21 mouse cellular contexts compared by ENCODE assay signal in the genomic region with DNA sequence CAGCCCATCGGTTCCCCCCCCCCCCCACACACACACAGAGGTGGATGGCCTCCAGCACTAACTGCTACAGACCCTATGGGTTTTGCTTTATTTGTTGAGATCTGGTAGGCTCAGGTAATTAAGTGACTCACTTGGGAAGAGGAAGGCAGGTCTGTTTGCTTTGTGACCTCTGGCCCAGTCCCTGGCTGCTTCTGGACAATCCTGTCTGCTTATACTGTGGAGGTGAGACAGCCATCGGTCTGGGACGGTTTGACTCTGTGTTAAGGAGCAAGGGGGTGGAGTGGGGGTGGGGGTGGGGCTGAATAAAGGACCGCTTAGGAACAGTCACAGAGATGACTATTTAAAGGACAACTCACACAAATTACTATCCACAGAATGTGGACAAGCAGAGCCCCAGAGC. TPM values are rescaled to one million over a fixed set of nuclear protein-coding genes. Genes with fewer than 3 reads are reported as not detected.
DNase-seq lines count a peak whose midpoint lies in the region; ATAC-seq and TF ChIP-seq lines count a peak whose summit lies in the region.
"Had no signal": no experiment of that assay in that cellular context is flagged by ENCODE, and none has a peak within 500 bp of the region (broad histone marks: within the 10 kb centered on the region; RNA-seq: fewer than 3 reads in every experiment).

No protein-coding gene starts in this region.

- ATAC-seq in kidney, postnatal 0 days (replicated peaks; ENCODE audit: low FRiP score, low read depth): peak; percentile 54
- ATAC-seq in hindbrain, embryonic 11.5 days (ENCODE audit: low FRiP score): no peak
- ATAC-seq: forebrain, postnatal 0 days; hindbrain, embryonic 16.5 days had no signal

- no peak overlapping the region for H3K4me2 ChIP-seq in kidney, postnatal 0 days (ENCODE audit: low read length)
- H3K4me2 ChIP-seq in hindbrain, embryonic 11.5 days (replicated peaks; ENCODE audit: low read depth, low read length): no peak overlapping the region
- H3K4me2 ChIP-seq: embryonic facial prominence, embryonic 12.5 days had no signal

- DNase-seq in heart, adult 11 months: peak; percentile 94
- no peak for DNase-seq in heart, adult 8-10 months (ENCODE audit: low spot score)
- DNase-seq in kidney, postnatal 0 days (ENCODE audit: low spot score): no peak
- no peak for DNase-seq in kidney, adult 18-20 months
- peak; percentile 48 to 51 for DNase-seq in kidney, postnatal 36 days
- no peak for DNase-seq in hindbrain, embryonic 11.5 days (ENCODE audit: low spot score)
- no peak for DNase-seq in layer of hippocampus, adult 9-11 months
- DNase-seq: cerebellum, adult 2 months; forebrain, postnatal 0 days; heart, postnatal 10 days; lung, adult 18-20 months; right cerebral cortex, adult 18-20 months had no signal

- no peak overlapping the region for H3K9ac ChIP-seq in kidney, postnatal 0 days (ENCODE audit: low read depth, low read length)
- H3K9ac ChIP-seq in hindbrain, embryonic 11.5 days (ENCODE audit: low read depth, low read length): no peak overlapping the region
- H3K9ac ChIP-seq: embryonic facial prominence, embryonic 12.5 days; forebrain, postnatal 0 days had no signal

- 16% methylated on average over 4 of the region's 4 CpGs for WGBS in kidney, postnatal 0 days
- 58% methylated on average over 4 of the region's 4 CpGs for WGBS in hindbrain, embryonic 11.5 days

- no peaks in the 10 kb centered on the region for H3K9me3 ChIP-seq in kidney, postnatal 0 days (replicated peaks; ENCODE audit: low read length)
- H3K9me3 ChIP-seq in hindbrain, embryonic 11.5 days (ENCODE audit: control insufficient read depth, low read length): no peaks in the 10 kb centered on the region
- H3K9me3 ChIP-seq: embryonic facial prominence, embryonic 12.5 days; limb, embryonic 10.5 days had no signal

- no peaks in the 10 kb centered on the region for H3K36me3 ChIP-seq in kidney, postnatal 0 days (ENCODE audit: insufficient read depth, low read length)
- H3K36me3 ChIP-seq in hindbrain, embryonic 11.5 days (ENCODE audit: control insufficient read depth, insufficient read depth, low read length): no peaks in the 10 kb centered on the region
- H3K36me3 ChIP-seq: embryonic facial prominence, embryonic 12.5 days; limb, embryonic 10.5 days had no signal

- TF ChIP-seq CTCF in kidney, postnatal 0 days (IDR thresholded peaks at IDR 0.05; ENCODE audit: low read depth): no peak

- no peak overlapping the region for H3K27ac ChIP-seq in kidney, postnatal 0 days
- H3K27ac ChIP-seq in brown adipose tissue, adult 24 weeks (replicated peaks; ENCODE audit: low read depth, low read length): peak overlapping the region; percentile 99
- no peak overlapping the region for H3K27ac ChIP-seq in hindbrain, embryonic 11.5 days (ENCODE audit: low read depth, low read length)
- H3K27ac ChIP-seq: embryonic facial prominence, embryonic 12.5 days; layer of hippocampus, adult 2 months; left cerebral cortex, adult 2 months; limb, embryonic 10.5 days had no signal

- no peaks in the 10 kb centered on the region for H3K27me3 ChIP-seq in kidney, postnatal 0 days (ENCODE audit: insufficient read depth, low read length)
- no peaks in the 10 kb centered on the region for H3K27me3 ChIP-seq in hindbrain, embryonic 11.5 days (ENCODE audit: control insufficient read depth, insufficient read depth, low read length)
- H3K27me3 ChIP-seq: embryonic facial prominence, embryonic 12.5 days had no signal

- no peak overlapping the region for H3K4me3 ChIP-seq in kidney, postnatal 0 days (replicated peaks; ENCODE audit: low read depth, low read length)
- H3K4me3 ChIP-seq in brown adipose tissue, adult 24 weeks (ENCODE audit: insufficient read depth, low read depth, low read length): no peak overlapping the region
- no peak overlapping the region for H3K4me3 ChIP-seq in hindbrain, embryonic 11.5 days (ENCODE audit: low read depth, low read length)
- H3K4me3 ChIP-seq: embryonic facial prominence, embryonic 12.5 days; layer of hippocampus, adult 2 months; left cerebral cortex, adult 2 months; limb, embryonic 10.5 days had no signal

- H3K4me1 ChIP-seq in kidney, postnatal 0 days (replicated peaks; ENCODE audit: insufficient read depth, low read length): no peaks in the 10 kb centered on the region
- H3K4me1 ChIP-seq in brown adipose tissue, adult 24 weeks (ENCODE audit: control insufficient read depth, insufficient read depth, insufficient read length, low read length): peaks cover 24% of the 10 kb centered on the region
- H3K4me1 ChIP-seq in hindbrain, embryonic 11.5 days (replicated peaks; ENCODE audit: control insufficient read depth, insufficient read depth, low read length): no peaks in the 10 kb centered on the region
- H3K4me1 ChIP-seq: embryonic facial prominence, embryonic 12.5 days had no signal

RNA-seq across cellular contexts. Expression of gene Dgat2, which starts 17.8 kb away (rescaled TPM):
- 100 to 1,000 TPM; 341 to 454 (median 381) TPM for total RNA-seq in heart, adult 8-10 months (2022)
- polyA plus RNA-seq in kidney, postnatal 0 days (2015; fragmentation: Nextera tagmentation; extraction: Ambion mirVana): 53.1 and 57.3 TPM in 2 replicates
- 1,082 and 1,581 TPM in 2 replicates for polyA plus RNA-seq in brown adipose tissue, adult 24 weeks (2012; ENCODE audit: insufficient read depth, insufficient read length, missing spikeins)
- 9.4 and 11.2 TPM in 2 replicates for polyA plus RNA-seq in hindbrain, embryonic 11.5 days (2014; fragmentation: Nextera tagmentation; extraction: Ambion mirVana)
- total RNA-seq: megakaryocyte-erythroid progenitor cell, adult 5-6 weeks had no signal

RNA-seq across cellular contexts. Expression of gene Mogat2, which starts 38.1 kb away (rescaled TPM):
- not detected for total RNA-seq in heart, adult 8-10 months (2022)
- polyA plus RNA-seq in kidney, postnatal 0 days (2015; fragmentation: Nextera tagmentation; extraction: Ambion mirVana): 18.3 and 21.8 TPM in 2 replicates
- 0.59 and 1.3 TPM in 2 replicates for polyA plus RNA-seq in brown adipose tissue, adult 24 weeks (2012; ENCODE audit: insufficient read depth, insufficient read length, missing spikeins)
- polyA plus RNA-seq in hindbrain, embryonic 11.5 days (2014; fragmentation: Nextera tagmentation; extraction: Ambion mirVana): 11.1 and 14.5 TPM in 2 replicates
- total RNA-seq: gastrocnemius, adult 18-20 months; heart, adult 18-20 months; heart, postnatal 10 days; layer of hippocampus, adult 2 months; left cerebral cortex, adult 2 months; megakaryocyte-erythroid progenitor cell, adult 5-6 weeks had no signal
- polyA plus RNA-seq: cerebellum, adult 2 months had no signal

RNA-seq across cellular contexts. Expression of gene Uvrag, which starts 59.3 kb away (rescaled TPM):
- total RNA-seq in heart, adult 8-10 months (2022): 10 to 100 TPM; 17.5 to 22.1 (median 20.3) TPM
- polyA plus RNA-seq in kidney, postnatal 0 days (2015; fragmentation: Nextera tagmentation; extraction: Ambion mirVana): 19.0 and 21.6 TPM in 2 replicates
- polyA plus RNA-seq in brown adipose tissue, adult 24 weeks (2012; ENCODE audit: insufficient read depth, insufficient read length, missing spikeins): 11.5 and 12.4 TPM in 2 replicates
- polyA plus RNA-seq in hindbrain, embryonic 11.5 days (2014; fragmentation: Nextera tagmentation; extraction: Ambion mirVana): 11.7 and 13.1 TPM in 2 replicates

Comparison
In these comparisons a context has a peak if more than half of its experiments do, and no peak if none do; other contexts are left out.
1. DNase-seq: peak in heart, adult 11 months (single experiment) and kidney, postnatal 36 days (2 of 2); none in heart, adult 8-10 months (single experiment), kidney, postnatal 0 days (single experiment), kidney, adult 18-20 months (single experiment), hindbrain, embryonic 11.5 days (single experiment) and layer of hippocampus, adult 9-11 months (single experiment).
2. RNA of gene Dgat2, which starts 17.8 kb away (polyA plus RNA-seq): 1,082 to 1,581 TPM in brown adipose tissue, adult 24 weeks; 53.1 to 57.3 TPM in kidney, postnatal 0 days and 9.4 to 11.2 TPM in hindbrain, embryonic 11.5 days; every median in the first group is over 10 times any median in the second.